Mouse (Mus musculus) CH12.LX (cell line): ENCODE data around the gene Pla1a. TPM values are rescaled to one million over a fixed set of nuclear protein-coding genes. Genes with fewer than 3 reads are reported as not detected.
A peak's percentile ranks its signal among the peaks of the same experiment; 100 is the strongest.

Source experiments
- DNase-seq: peaks from one replicate; pipeline ENCODE4 v3.0.0-alpha.2; 2013; ENCODE audit errors: extremely low read depth
- H3K27ac ChIP-seq: 2 replicates; pipeline ENCODE4 v1.5.1; 2012; ENCODE audit warnings: low read depth, mild to moderate bottlenecking, control low read depth, moderate library complexity; ENCODE audit not compliant: insufficient read depth
- H3K27me3 ChIP-seq: replicated peaks from 2 replicates; pipeline ENCODE3; 2012; ENCODE audit warnings: inconsistent platforms
- H3K36me3 ChIP-seq, 2 experiments: replicated peaks in 1 of 2; 2 replicates each; pipeline versions ENCODE3 to v1.6.1; 2012; ENCODE audit warnings: inconsistent platforms in 1 of 2, low read length in 1 of 2, mild to moderate bottlenecking in 1 of 2, mixed read lengths in 1 of 2, moderate library complexity in 1 of 2; ENCODE audit not compliant: control insufficient read depth in 1 of 2, insufficient read depth in 1 of 2
- H3K4me1 ChIP-seq, 2 experiments: 2 replicates each; pipeline ENCODE4 v1.6.1; 2012; ENCODE audit warnings: inconsistent platforms in 1 of 2, moderate library complexity in 1 of 2; ENCODE audit not compliant: insufficient read depth in 2 of 2, control insufficient read depth in 1 of 2
- H3K4me2 ChIP-seq: 2 replicates; pipeline ENCODE4 v1.6.1; 2012; ENCODE audit warnings: low read depth, mild to moderate bottlenecking, control low read depth; ENCODE audit not compliant: poor library complexity, insufficient read depth, severe bottlenecking
- H3K4me3 ChIP-seq, 3 experiments: fragments of 150-350 bp in 1 of 3; sonication (generic) in 1 of 3; replicated peaks in 1 of 3; 2 replicates each; pipeline versions ENCODE3 to v1.5.1; 2011 to 2012; ENCODE audit warnings: low read depth in 2 of 3, low read length in 2 of 3, mild to moderate bottlenecking in 2 of 3, moderate library complexity in 2 of 3, control low read depth in 1 of 3, improper control_type of control experiment in 1 of 3, inconsistent platforms in 1 of 3, mixed read lengths in 1 of 3; ENCODE audit not compliant: poor library complexity in 1 of 3
- H3K79me2 ChIP-seq: replicated peaks from 2 replicates; pipeline ENCODE4 v1.6.1; 2012; ENCODE audit warnings: mild to moderate bottlenecking, moderate library complexity; ENCODE audit not compliant: control insufficient read depth, poor library complexity, insufficient read depth, severe bottlenecking; ENCODE audit errors: extremely low read depth
- H3K9ac ChIP-seq: 2 replicates; pipeline ENCODE4 v1.6.1; 2012; ENCODE audit warnings: low read depth, mild to moderate bottlenecking, control low read depth, moderate library complexity; ENCODE audit not compliant: insufficient read depth
- H3K9me3 ChIP-seq: replicated peaks from 2 replicates; pipeline ENCODE3; 2012; ENCODE audit warnings: low read length, inconsistent platforms, mixed read lengths
- BHLHE40 ChIP-seq: IDR thresholded peaks from 2 replicates; pipeline ENCODE4 v1.6.1; 2011; ENCODE audit warnings: mild to moderate bottlenecking, low read depth, low read length, improper control_type of control experiment
- CHD1 ChIP-seq: IDR thresholded peaks from 2 replicates; pipeline ENCODE4 v1.6.1; 2012; ENCODE audit warnings: low read depth, low read length, improper control_type of control experiment, inconsistent platforms
- CHD2 ChIP-seq: IDR thresholded peaks from 2 replicates; pipeline ENCODE4 v1.6.1; 2011; ENCODE audit warnings: low read length, improper control_type of control experiment
- E2F4 ChIP-seq: IDR thresholded peaks from 2 replicates; pipeline ENCODE4 v1.6.1; 2011; ENCODE audit warnings: low read depth, low read length, improper control_type of control experiment; ENCODE audit not compliant: insufficient replicate concordance
- ELF1 ChIP-seq: IDR thresholded peaks from 2 replicates; pipeline ENCODE4 v1.6.1; 2014; ENCODE audit warnings: low read depth, mild to moderate bottlenecking, inconsistent platforms, low read length, improper control_type of control experiment
- HCFC1 ChIP-seq: IDR thresholded peaks from 2 replicates; pipeline ENCODE4 v1.6.1; 2012; ENCODE audit warnings: low read depth, mild to moderate bottlenecking, inconsistent platforms, low read length, improper control_type of control experiment
- JUN ChIP-seq: IDR thresholded peaks from 2 replicates; pipeline ENCODE4 v1.6.1; 2011; ENCODE audit warnings: low read depth, mild to moderate bottlenecking, low read length, improper control_type of control experiment, moderate library complexity; ENCODE audit not compliant: insufficient read depth
- JUND ChIP-seq: conservative IDR thresholded peaks from 2 replicates; pipeline ENCODE4 v1.6.1; 2011; ENCODE audit warnings: low read depth, low read length, improper control_type of control experiment
- MAFK ChIP-seq: IDR thresholded peaks from 2 replicates; pipeline ENCODE4 v1.6.1; 2011; ENCODE audit warnings: low read length, improper control_type of control experiment; ENCODE audit not compliant: insufficient replicate concordance
- MAX ChIP-seq: IDR thresholded peaks from 2 replicates; pipeline ENCODE4 v1.6.1; 2011; ENCODE audit warnings: low read length, improper control_type of control experiment
- MEF2A ChIP-seq: IDR thresholded peaks from 2 replicates; pipeline ENCODE4 v1.6.1; 2014; ENCODE audit warnings: low read depth, mild to moderate bottlenecking, inconsistent platforms, low read length, improper control_type of control experiment, borderline replicate concordance
- MXI1 ChIP-seq: IDR thresholded peaks from 2 replicates; pipeline ENCODE4 v1.6.1; 2011; ENCODE audit warnings: mild to moderate bottlenecking, low read depth, low read length, improper control_type of control experiment
- RCOR1 ChIP-seq: conservative IDR thresholded peaks from 2 replicates; pipeline ENCODE4 v1.6.1; 2012; ENCODE audit warnings: low read depth, mild to moderate bottlenecking, inconsistent platforms, low read length, improper control_type of control experiment
- SIN3A ChIP-seq: IDR thresholded peaks from 2 replicates; pipeline ENCODE4 v1.6.1; 2012; ENCODE audit warnings: low read length, improper control_type of control experiment, inconsistent platforms
- SMC3 ChIP-seq: IDR thresholded peaks from 2 replicates; pipeline ENCODE4 v1.6.1; 2011; ENCODE audit warnings: low read depth, low read length, improper control_type of control experiment
- TBP ChIP-seq: conservative IDR thresholded peaks from 2 replicates; pipeline ENCODE4 v1.6.1; 2011; ENCODE audit warnings: low read depth, low read length, improper control_type of control experiment
- TCF12 ChIP-seq: IDR thresholded peaks from 2 replicates; pipeline ENCODE4 v1.6.1; 2014; ENCODE audit warnings: low read depth, mild to moderate bottlenecking, inconsistent platforms, low read length, improper control_type of control experiment
- USF1 ChIP-seq: IDR thresholded peaks from 2 replicates; pipeline ENCODE4 v1.6.1; 2014; ENCODE audit warnings: low read depth, mild to moderate bottlenecking, inconsistent platforms, low read length, improper control_type of control experiment
- USF2 ChIP-seq: conservative IDR thresholded peaks from 2 replicates; pipeline ENCODE4 v1.6.1; 2011; ENCODE audit warnings: low read depth, low read length, improper control_type of control experiment
- ZC3H11A ChIP-seq: IDR thresholded peaks from 2 replicates; pipeline ENCODE4 v1.6.1; 2012; ENCODE audit warnings: low read depth, mild to moderate bottlenecking, inconsistent platforms, low read length, improper control_type of control experiment
- ZKSCAN1 ChIP-seq: IDR thresholded peaks from 2 replicates; pipeline ENCODE4 v1.6.1; 2012; ENCODE audit warnings: low read depth, inconsistent platforms, low read length, improper control_type of control experiment, borderline replicate concordance
- ZMIZ1 ChIP-seq: IDR thresholded peaks from 2 replicates; pipeline ENCODE4 v1.6.1; 2012; ENCODE audit warnings: low read depth, mild to moderate bottlenecking, inconsistent platforms, low read length, improper control_type of control experiment
- ZNF384 ChIP-seq: IDR thresholded peaks from 2 replicates; pipeline ENCODE4 v1.6.1; 2012; ENCODE audit warnings: low read depth, low read length, improper control_type of control experiment, inconsistent platforms
- dilution Hi-C: fragments of 300-500 bp; cut with MboI; formaldehyde crosslinking; loops from 2 replicates; pipeline ENCODE4 v1.14.3; 2020; ENCODE audit warnings: low sequenced_read_pairs; ENCODE audit not compliant: extremely low pct_unique_long_range_greater_than_20kb, extremely low pct_ligation_motif_present
- in situ Hi-C: fragments of 300-500 bp; cut with MboI; formaldehyde crosslinking; loops from 3 replicates; pipeline ENCODE4 v1.14.3; 2019; ENCODE audit warnings: low sequenced_read_pairs, low pct_ligation_motif_present, low pct_unique_long_range_greater_than_20kb, mixed read lengths
- polyA plus RNA-seq: library from polyadenylated mRNA; unstranded; fragments of >175 nt; gene quantifications from 2 replicates; pipeline ENCODE4 v1.2.1, GENCODE M21; 2012; ENCODE audit warnings: low read depth; ENCODE audit not compliant: insufficient read length
- total RNA-seq, 2 experiments: library from RNA; depleted of rRNA; stranded (reverse); fragments of 300-350 nt in 1 of 2; fragments of >200 nt in 1 of 2; gene quantifications; 2 replicates each; pipeline ENCODE4 v1.2.3; 2012 to 2014

Gene Pla1a
- total and polyA plus RNA-seq, 3 experiments, result 9.3 to 27.9 (median 14.3) TPM

- Histone ChIP-seq H3K4me1 (peaks cover 45 to 66% of the 10 kb centered on the region in 2 experiments), H3K27ac (peak overlapping the region; percentile 98), H3K9me3 (no peaks in the 10 kb centered on the region), H3K36me3 (no peaks in the 10 kb centered on the region), H3K4me2 (peak overlapping the region; percentile 93), H3K27me3 (peaks cover 2% of the 10 kb centered on the region), H3K9ac (peak overlapping the region; percentile 77), H3K4me3 (peak overlapping the region in 1 of 3 experiments; percentile 25), H3K79me2 (no peaks in the 10 kb centered on the region)
- dilution Hi-C loops, result no loop called here
- DNase-seq, result no peak
- in situ Hi-C loops, result no loop called here
- TF ChIP-seq USF1, result no peak
- no peak for TF ChIP-seq SIN3A
- TF ChIP-seq JUND, result 0 out of 2 replicates have a peak, but pooled peaks have one; percentile 14
- TF ChIP-seq MXI1, result no peak
- no peak for TF ChIP-seq ZKSCAN1
- TF ChIP-seq TBP, result no peak
- TF ChIP-seq JUN, result no peak
- TF ChIP-seq BHLHE40, result no peak
Measured at GRCm38 (mm10) chr16:38379926-38380325, 53.0 kb downstream of the Pla1a start.

GRCm38 (mm10) chr16:38379493-38379892 lies 53.5 kb downstream of the Pla1a start:
- TF ChIP-seq MAFK (no peak), JUND (no peak), CHD1 (peak; percentile 51; the same call in 1 of the 2 replicates), SIN3A (0 out of 2 replicates have a peak, but pooled peaks have one; percentile 0)
- Histone ChIP-seq H3K9ac (peak overlapping the region; percentile 77), H3K27ac (peak overlapping the region; percentile 98), H3K27me3 (peaks cover 2% of the 10 kb centered on the region), H3K79me2 (no peaks in the 10 kb centered on the region), H3K36me3 (no peaks in the 10 kb centered on the region), H3K9me3 (no peaks in the 10 kb centered on the region), H3K4me2 (peak overlapping the region; percentile 93), H3K4me1 (peaks cover 45 to 66% of the 10 kb centered on the region in 2 experiments), H3K4me3 (peak overlapping the region in 1 of 3 experiments; percentile 25)
- no peak for DNase-seq
- dilution Hi-C loops (no loop called here), in situ Hi-C loops (no loop called here)

- Histone ChIP-seq H3K9ac (peak overlapping the region; percentile 77), H3K4me3 (peak overlapping the region in 1 of 3 experiments; percentile 24), H3K27me3 (peaks cover 2% of the 10 kb centered on the region), H3K4me1 (peaks cover 47 to 67% of the 10 kb centered on the region in 2 experiments), H3K27ac (peak overlapping the region; percentile 97), H3K79me2 (no peaks in the 10 kb centered on the region), H3K4me2 (peak overlapping the region; percentile 84), H3K9me3 (no peaks in the 10 kb centered on the region), H3K36me3 (no peaks in the 10 kb centered on the region)
- in situ Hi-C loops, result no loop called here
- dilution Hi-C loops, result no loop called here
- DNase-seq, result peak; percentile 88
- no peak; the same call in 1 of the 2 replicates for TF ChIP-seq ZMIZ1
- no peak for TF ChIP-seq USF2
- TF ChIP-seq RCOR1, result peak; percentile 97
- TF ChIP-seq BHLHE40, result peak; percentile 90
- no peak for TF ChIP-seq E2F4
- TF ChIP-seq ZKSCAN1, result no peak
- peak; percentile 91 for TF ChIP-seq ZNF384
- no peak for TF ChIP-seq HCFC1
- TF ChIP-seq CHD1, result no peak
- no peak for TF ChIP-seq USF1
- no peak for TF ChIP-seq ZC3H11A
- peak; percentile 42; the same call in 1 of the 2 replicates for TF ChIP-seq ELF1
- TF ChIP-seq SMC3, result no peak; the same call in 1 of the 2 replicates
- peak; percentile 100 for TF ChIP-seq TCF12
- peak; percentile 65; the same call in 1 of the 2 replicates for TF ChIP-seq SIN3A
- TF ChIP-seq MXI1, result no peak; the same call in 1 of the 2 replicates
- TF ChIP-seq TBP, result peak; percentile 71; the same call in 1 of the 2 replicates
- peak; percentile 85 for TF ChIP-seq CHD2
- peak; percentile 38; the same call in 1 of the 2 replicates for TF ChIP-seq MAX
- peak; percentile 81 for TF ChIP-seq JUND
- TF ChIP-seq MEF2A, result peak; percentile 90
Measured at GRCm38 (mm10) chr16:38379088-38379487, 53.9 kb downstream of the Pla1a start.
